In the genomic region with DNA sequence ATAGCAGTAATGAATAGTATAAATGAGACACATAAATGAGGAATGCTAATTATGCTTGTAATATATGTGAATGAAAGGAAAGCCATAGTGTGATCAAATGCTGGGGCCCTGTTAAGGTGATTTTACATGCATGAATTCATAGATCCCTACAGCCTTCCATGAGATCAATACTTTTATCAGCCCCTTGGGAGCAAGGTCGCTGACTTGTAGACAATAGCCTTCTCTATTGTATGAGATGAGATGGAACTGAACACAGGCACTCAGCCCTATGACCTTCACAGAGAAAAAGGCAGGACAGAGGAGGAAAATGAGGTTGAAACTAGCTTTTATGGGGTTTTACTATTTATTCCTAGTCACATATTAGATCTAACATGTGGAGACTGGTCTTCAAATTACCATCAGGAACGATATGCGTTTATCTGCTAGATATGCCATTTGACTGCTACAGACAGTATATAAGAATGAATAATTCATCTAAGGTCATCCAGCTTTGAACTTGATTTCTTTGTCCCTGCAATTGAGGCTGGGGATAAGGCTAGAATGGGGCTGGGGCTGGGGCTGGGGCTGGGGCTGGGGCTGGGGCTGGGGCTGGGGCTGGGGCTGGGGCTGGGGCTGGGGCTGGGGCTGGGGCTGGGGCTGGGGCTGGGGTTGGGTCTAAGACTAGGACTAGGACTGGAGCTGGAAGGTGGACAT, we compare ENCODE assay signal across 21 mouse cellular contexts.
DNase-seq lines count a peak whose midpoint lies in the region; ATAC-seq lines count a peak whose summit lies in the region.
"Had no signal": no experiment of that assay in that cellular context is flagged by ENCODE, and none has a peak within 500 bp of the region (broad histone marks: within the 10 kb centered on the region; RNA-seq: fewer than 3 reads in every experiment).

No protein-coding gene starts in this region.

- peak; percentile 63 for DNase-seq in hindbrain, embryonic 11.5 days (ENCODE audit: low spot score)
- no peak for DNase-seq in hindbrain, embryonic 14.5 days (ENCODE audit: low spot score)
- peak; percentile 50 for DNase-seq in embryo, embryonic 10.5 days (ENCODE audit: low spot score)
- DNase-seq in mesoderm, embryonic 11.5 days (ENCODE audit: low read depth, low spot score): peak; percentile 72
- DNase-seq: adrenal gland, postnatal 14 days; cerebellum, adult 11-12 months; cerebellum, adult 9-10 months; cerebellum, postnatal 36 days; gastrocnemius, postnatal 10 days; heart, adult 18-20 months; heart, postnatal 14 days had no signal

- no peaks in the 10 kb centered on the region for H3K27me3 ChIP-seq in hindbrain, embryonic 11.5 days (ENCODE audit: control insufficient read depth, insufficient read depth, low read length)
- no peaks in the 10 kb centered on the region for H3K27me3 ChIP-seq in hindbrain, embryonic 14.5 days (ENCODE audit: control insufficient read depth, insufficient read depth, low read length)
- H3K27me3 ChIP-seq in midbrain, embryonic 12.5 days: no peaks in the 10 kb centered on the region
- no peaks in the 10 kb centered on the region for H3K27me3 ChIP-seq in midbrain, embryonic 16.5 days (ENCODE audit: control insufficient read depth, insufficient read depth, low read depth, low read length)
- H3K27me3 ChIP-seq: CH12.LX; embryonic facial prominence, embryonic 13.5 days; forebrain, embryonic 12.5 days; heart, embryonic 15.5 days had no signal

- no peaks in the 10 kb centered on the region for H3K9me3 ChIP-seq in hindbrain, embryonic 11.5 days (ENCODE audit: control insufficient read depth, low read length)
- H3K9me3 ChIP-seq in hindbrain, embryonic 14.5 days (ENCODE audit: control insufficient read depth, low read length): no peaks in the 10 kb centered on the region
- H3K9me3 ChIP-seq in midbrain, embryonic 12.5 days: no peaks in the 10 kb centered on the region
- H3K9me3 ChIP-seq in midbrain, embryonic 16.5 days (replicated peaks; ENCODE audit: control insufficient read depth, low read length, poor library complexity, severe bottlenecking): no peaks in the 10 kb centered on the region
- H3K9me3 ChIP-seq: embryonic facial prominence, embryonic 13.5 days; forebrain, embryonic 12.5 days; heart, embryonic 10.5 days; heart, embryonic 15.5 days had no signal

- no peak overlapping the region for H3K9ac ChIP-seq in hindbrain, embryonic 11.5 days (ENCODE audit: low read depth, low read length)
- no peak overlapping the region for H3K9ac ChIP-seq in hindbrain, embryonic 14.5 days
- H3K9ac ChIP-seq in midbrain, embryonic 12.5 days (replicated peaks): no peak overlapping the region
- H3K9ac ChIP-seq in midbrain, embryonic 16.5 days (ENCODE audit: low read depth, low read length): no peak overlapping the region
- H3K9ac ChIP-seq: embryonic facial prominence, embryonic 13.5 days; forebrain, embryonic 12.5 days; heart, embryonic 15.5 days had no signal

- peak overlapping the region; percentile 42; the same call in 1 of the 2 replicates for H3K27ac ChIP-seq in hindbrain, embryonic 11.5 days (ENCODE audit: low read depth, low read length)
- no peak overlapping the region for H3K27ac ChIP-seq in hindbrain, embryonic 14.5 days
- 0 out of 2 replicates have a peak overlapping the region, but pooled peaks have one; percentile 39 for H3K27ac ChIP-seq in midbrain, embryonic 12.5 days (replicated peaks)
- H3K27ac ChIP-seq in midbrain, embryonic 16.5 days (ENCODE audit: low read length): no peak overlapping the region
- H3K27ac ChIP-seq: embryonic facial prominence, embryonic 13.5 days; forebrain, embryonic 12.5 days; heart, embryonic 10.5 days; heart, embryonic 15.5 days had no signal

- H3K4me3 ChIP-seq in hindbrain, embryonic 11.5 days (ENCODE audit: low read depth, low read length): no peak overlapping the region
- H3K4me3 ChIP-seq in hindbrain, embryonic 14.5 days (replicated peaks; ENCODE audit: low read length): no peak overlapping the region
- H3K4me3 ChIP-seq in midbrain, embryonic 12.5 days: no peak overlapping the region
- no peak overlapping the region for H3K4me3 ChIP-seq in midbrain, embryonic 16.5 days (ENCODE audit: low read depth, low read length)
- H3K4me3 ChIP-seq: embryonic facial prominence, embryonic 13.5 days; forebrain, embryonic 12.5 days; heart, embryonic 10.5 days; heart, embryonic 15.5 days had no signal

- WGBS in hindbrain, embryonic 11.5 days: 54% methylated on average over 3 of the region's 3 CpGs
- 36% methylated on average over 3 of the region's 3 CpGs for WGBS in hindbrain, embryonic 14.5 days
- 42% methylated on average over 3 of the region's 3 CpGs for WGBS in midbrain, embryonic 12.5 days
- WGBS in midbrain, embryonic 16.5 days: 37% methylated on average over 3 of the region's 3 CpGs

- H3K4me2 ChIP-seq in hindbrain, embryonic 11.5 days (replicated peaks; ENCODE audit: low read depth, low read length): no peak overlapping the region
- no peak overlapping the region for H3K4me2 ChIP-seq in hindbrain, embryonic 14.5 days (replicated peaks)
- H3K4me2 ChIP-seq in midbrain, embryonic 12.5 days (replicated peaks): no peak overlapping the region
- H3K4me2 ChIP-seq in midbrain, embryonic 16.5 days (ENCODE audit: low read length): no peak overlapping the region
- H3K4me2 ChIP-seq: embryonic facial prominence, embryonic 13.5 days; forebrain, embryonic 12.5 days; heart, embryonic 15.5 days had no signal

- no peaks in the 10 kb centered on the region for H3K4me1 ChIP-seq in hindbrain, embryonic 11.5 days (replicated peaks; ENCODE audit: control insufficient read depth, insufficient read depth, low read length)
- H3K4me1 ChIP-seq in hindbrain, embryonic 14.5 days (replicated peaks; ENCODE audit: control insufficient read depth, insufficient read depth, low read length): 0 out of 2 replicates have a peak, but pooled peaks cover 7% of the 10 kb centered on the region
- peaks cover 11% of the 10 kb centered on the region; the same call in 1 of the 2 replicates for H3K4me1 ChIP-seq in midbrain, embryonic 12.5 days
- 0 out of 2 replicates have a peak, but pooled peaks cover 2% of the 10 kb centered on the region for H3K4me1 ChIP-seq in midbrain, embryonic 16.5 days (ENCODE audit: control insufficient read depth, insufficient read depth, low read length)
- H3K4me1 ChIP-seq: embryonic facial prominence, embryonic 13.5 days; heart, embryonic 10.5 days; heart, embryonic 15.5 days had no signal

- peak; percentile 85 for ATAC-seq in hindbrain, embryonic 11.5 days (ENCODE audit: low FRiP score)
- no peak for ATAC-seq in hindbrain, embryonic 14.5 days (ENCODE audit: low FRiP score)
- peak; percentile 63 for ATAC-seq in midbrain, embryonic 12.5 days (ENCODE audit: low FRiP score, low read depth)
- no peak for ATAC-seq in midbrain, embryonic 16.5 days
- ATAC-seq: activated CD4-positive, CD25-positive, alpha-beta regulatory T cell, adult 4 months; forebrain, embryonic 16.5 days; Patski had no signal

- H3K36me3 ChIP-seq in hindbrain, embryonic 11.5 days (ENCODE audit: control insufficient read depth, insufficient read depth, low read length): no peaks in the 10 kb centered on the region
- H3K36me3 ChIP-seq in hindbrain, embryonic 14.5 days (replicated peaks; ENCODE audit: control insufficient read depth, insufficient read depth): no peaks in the 10 kb centered on the region
- no peaks in the 10 kb centered on the region for H3K36me3 ChIP-seq in midbrain, embryonic 12.5 days
- no peaks in the 10 kb centered on the region for H3K36me3 ChIP-seq in midbrain, embryonic 16.5 days (ENCODE audit: control insufficient read depth, insufficient read depth, low read length)
- H3K36me3 ChIP-seq: embryonic facial prominence, embryonic 13.5 days; forebrain, embryonic 12.5 days; heart, embryonic 10.5 days; heart, embryonic 15.5 days had no signal

Comparison
In these comparisons a context has a peak if more than half of its experiments do, and no peak if none do; other contexts are left out.
1. ATAC-seq: peak in hindbrain, embryonic 11.5 days (single experiment) and midbrain, embryonic 12.5 days (single experiment); none in hindbrain, embryonic 14.5 days (single experiment) and midbrain, embryonic 16.5 days (single experiment).
2. H3K27ac ChIP-seq: peak in hindbrain, embryonic 11.5 days (single experiment) and midbrain, embryonic 12.5 days (single experiment); none in hindbrain, embryonic 14.5 days (single experiment) and midbrain, embryonic 16.5 days (single experiment).